Mouse (Mus musculus) liver, adult 2 months (tissue): ENCODE measurements around the gene Olfr1497.
A peak's percentile ranks its signal among the peaks of the same experiment; 100 is the strongest.

Source experiments
- CTCF ChIP-seq: fragments of 200-500 bp; IDR thresholded peaks from 2 replicates; pipeline ENCODE4 v1.5.1; 2011; ENCODE audit warnings: low read depth, low read length, control low read depth
- POLR2A ChIP-seq: fragments of 200-500 bp; IDR thresholded peaks from 2 replicates; pipeline ENCODE4 v1.6.1; 2011; ENCODE audit warnings: low read length, control low read depth; ENCODE audit not compliant: insufficient read depth; ENCODE audit errors: extremely low read depth

DNA sequence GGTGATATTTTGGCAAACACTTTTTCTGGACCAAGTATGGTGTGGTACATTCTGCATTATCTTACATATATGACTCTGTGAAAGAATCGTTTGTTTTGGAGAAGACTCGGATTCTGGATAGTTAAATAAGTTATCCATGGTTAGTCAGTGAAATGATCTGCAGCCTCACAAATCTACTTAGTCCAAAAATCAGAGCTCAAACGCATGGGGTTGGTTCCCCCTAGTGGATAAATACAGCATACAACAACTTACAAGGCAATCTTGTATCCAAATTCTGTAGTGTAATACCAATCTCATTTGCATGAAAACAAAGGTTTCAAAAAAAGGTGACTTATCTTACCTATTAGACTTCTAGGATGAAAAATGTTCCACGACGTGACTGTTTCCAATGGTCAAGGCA, 20.8 kb upstream of the Olfr1497 start:
- TF ChIP-seq CTCF (0 out of 2 replicates have a peak, but pooled peaks have one; percentile 12), POLR2A (no peak)
